Mouse (Mus musculus) heart, adult 2 months (tissue): ENCODE measurements around the gene Prom2.

ENCODE experiments used
- CTCF ChIP-seq: fragments of 200-600 bp; IDR thresholded peaks from 2 replicates; pipeline ENCODE4 v1.8.1; 2022; ENCODE audit warnings: antibody characterized with exemption, mild to moderate bottlenecking, moderate library complexity
- EP300 ChIP-seq: fragments of 200-500 bp; IDR thresholded peaks from 2 replicates; pipeline ENCODE4 v1.6.1; 2011; ENCODE audit warnings: low read depth, low read length, control low read depth; ENCODE audit not compliant: insufficient read depth

- TF ChIP-seq CTCF (no peak), EP300 (no peak)
These were observed 44.9 kb downstream of the Prom2 start for GRCm38 (mm10) chr2:127496321-127496720.
